Mouse (Mus musculus) stomach, postnatal 0 days (tissue): ENCODE measurements around the gene Plk5. TPM values are rescaled to one million over a fixed set of nuclear protein-coding genes. Genes with fewer than 3 reads are reported as not detected.
A peak's percentile ranks its signal among the peaks of the same experiment; 100 is the strongest.

ENCODE experiments used
- ATAC-seq: fragments of 200-750 bp; cut with Nextera tagmentation; 2 replicates; pipeline ENCODE4 v1.8.0; 2017; ENCODE audit not compliant: low FRiP score, low TSS enrichment
- DNase-seq: peaks from one replicate; pipeline ENCODE4 v3.0.0-alpha.2; 2016; ENCODE audit warnings: low spot score
- H3K27ac ChIP-seq: fragments of 300-500 bp; sonication (generic); replicated peaks from 2 replicates; pipeline ENCODE4 v1.5.1; 2014; ENCODE audit warnings: mild to moderate bottlenecking, control low read depth
- H3K27me3 ChIP-seq: fragments of 300-500 bp; sonication (generic); 2 replicates; pipeline ENCODE4 v1.6.1; 2014; ENCODE audit warnings: low read length; ENCODE audit not compliant: control insufficient read depth, insufficient read depth
- H3K36me3 ChIP-seq: fragments of 300-500 bp; sonication (generic); 2 replicates; pipeline ENCODE4 v1.6.1; 2014; ENCODE audit warnings: low read length, mixed read lengths; ENCODE audit not compliant: control insufficient read depth, insufficient read depth
- H3K4me1 ChIP-seq: fragments of 300-500 bp; sonication (generic); replicated peaks from 2 replicates; pipeline ENCODE4 v1.6.1; 2014; ENCODE audit warnings: antibody characterized with exemption; ENCODE audit not compliant: control insufficient read depth, insufficient read depth
- H3K4me2 ChIP-seq: fragments of 300-500 bp; sonication (generic); replicated peaks from 2 replicates; pipeline ENCODE4 v1.6.1; 2014; ENCODE audit warnings: low read depth, mild to moderate bottlenecking, control low read depth, moderate library complexity
- H3K4me3 ChIP-seq: fragments of 300-500 bp; sonication (generic); 2 replicates; pipeline ENCODE4 v1.5.1; 2014; ENCODE audit warnings: low read depth, low read length, control low read depth
- H3K9ac ChIP-seq: fragments of 300-500 bp; sonication (generic); 2 replicates; pipeline ENCODE4 v1.6.1; 2014; ENCODE audit warnings: mild to moderate bottlenecking, low read length, control low read depth, mixed read lengths
- H3K9me3 ChIP-seq: fragments of 300-500 bp; sonication (generic); 2 replicates; pipeline ENCODE4 v1.6.1; 2016; ENCODE audit warnings: low read length; ENCODE audit not compliant: control insufficient read depth
- CTCF ChIP-seq: IDR thresholded peaks from 2 replicates; pipeline ENCODE4 v1.5.1; 2016; ENCODE audit warnings: antibody characterized with exemption, low read depth, mild to moderate bottlenecking, moderate library complexity
- EP300 ChIP-seq: optimal IDR thresholded peaks from 2 replicates; pipeline ENCODE3; 2016; ENCODE audit warnings: antibody characterized with exemption
- WGBS: fragments of 180-500 bp; shearing (Covaris S2); extraction: QIAGEN DNeasy Blood & Tissue Kit; methylation state at CpG from one replicate; pipeline ENCODE4 v1.1.7; 2014; 5-methylcytosine and 5-hydroxymethylcytosine counted together
- polyA plus RNA-seq: library from polyadenylated mRNA; unstranded; fragments of >200 nt; fragmentation: Nextera tagmentation; extraction: Ambion mirVana; gene quantifications from 2 replicates; pipeline ENCODE4 v1.2.1, GENCODE M21; 2015

Gene Plk5
- polyA plus RNA-seq, 1 experiment from 2014 or later, result 0.07 TPM

DNA sequence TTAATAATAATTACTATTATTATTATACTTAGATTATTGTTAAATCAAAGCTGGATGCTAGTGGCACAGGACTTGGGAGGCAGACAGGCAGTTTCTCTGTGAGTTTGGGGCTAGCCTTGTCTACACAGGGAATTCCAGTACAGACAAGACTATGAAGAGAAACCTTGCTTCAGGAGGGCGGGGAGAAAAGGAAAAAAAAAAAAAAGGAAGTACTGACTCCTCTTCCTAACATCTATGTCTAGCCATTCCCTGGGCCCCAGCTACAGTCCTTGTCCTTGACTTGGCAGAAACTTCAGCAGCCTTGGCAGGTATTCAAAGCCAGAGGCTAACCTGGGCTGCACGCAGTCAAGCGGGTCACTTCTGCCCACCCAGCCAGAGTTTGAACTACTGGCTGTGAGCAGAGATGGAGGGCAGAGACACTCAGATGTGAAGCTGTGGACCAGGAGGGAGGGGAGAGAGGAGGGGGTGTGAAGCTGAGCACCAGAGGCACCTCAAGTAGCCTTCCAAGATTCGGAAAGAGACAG, 33.0 kb downstream of the Plk5 start:
- 46% methylated on average over 4 of the region's 4 CpGs for WGBS
- DNase-seq (no peak), ATAC-seq (no peak)
- H3K9me3 ChIP-seq, result no peaks in the 10 kb centered on the region
- H3K4me2 ChIP-seq, result no peak overlapping the region
- H3K27me3 ChIP-seq, result no peaks in the 10 kb centered on the region
- no peak overlapping the region for H3K27ac ChIP-seq
- H3K4me1 ChIP-seq, result peaks cover 10% of the 10 kb centered on the region; the same call in 1 of the 2 replicates
- no peak overlapping the region for H3K9ac ChIP-seq
- TF ChIP-seq CTCF (no peak), EP300 (no peak)
- peaks cover 15% of the 10 kb centered on the region for H3K36me3 ChIP-seq
- no peak overlapping the region for H3K4me3 ChIP-seq

DNA sequence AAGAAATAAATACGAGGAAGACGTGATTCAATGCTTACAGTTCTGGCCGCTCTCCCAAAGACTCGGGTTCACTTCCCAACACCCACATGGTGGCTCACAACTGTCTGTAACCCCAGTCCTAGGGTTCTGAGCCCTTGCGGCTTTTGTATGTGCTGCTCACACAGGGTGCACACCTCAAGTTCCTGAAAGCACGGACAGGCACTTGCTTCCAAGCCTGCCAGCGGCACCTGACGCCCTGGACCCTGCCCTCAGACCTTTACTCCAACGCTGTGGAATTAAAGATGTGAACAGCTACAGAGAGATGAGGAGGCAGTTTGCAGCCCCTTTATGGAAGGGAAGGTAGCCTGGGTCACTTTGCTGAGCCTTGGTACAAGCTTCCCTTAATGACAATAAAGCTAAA, 34.4 kb downstream of the Plk5 start:
- Histone ChIP-seq H3K9me3 (no peaks in the 10 kb centered on the region), H3K36me3 (peaks cover 24% of the 10 kb centered on the region), H3K4me3 (no peak overlapping the region), H3K27me3 (no peaks in the 10 kb centered on the region), H3K9ac (no peak overlapping the region), H3K4me1 (0 out of 2 replicates have a peak, but pooled peaks cover 1% of the 10 kb centered on the region), H3K4me2 (no peak overlapping the region), H3K27ac (no peak overlapping the region)
- ATAC-seq (no peak), DNase-seq (no peak)
- no peak for TF ChIP-seq CTCF
- no peak for TF ChIP-seq EP300
- 49% methylated on average over 9 of the region's 9 CpGs for WGBS

DNA sequence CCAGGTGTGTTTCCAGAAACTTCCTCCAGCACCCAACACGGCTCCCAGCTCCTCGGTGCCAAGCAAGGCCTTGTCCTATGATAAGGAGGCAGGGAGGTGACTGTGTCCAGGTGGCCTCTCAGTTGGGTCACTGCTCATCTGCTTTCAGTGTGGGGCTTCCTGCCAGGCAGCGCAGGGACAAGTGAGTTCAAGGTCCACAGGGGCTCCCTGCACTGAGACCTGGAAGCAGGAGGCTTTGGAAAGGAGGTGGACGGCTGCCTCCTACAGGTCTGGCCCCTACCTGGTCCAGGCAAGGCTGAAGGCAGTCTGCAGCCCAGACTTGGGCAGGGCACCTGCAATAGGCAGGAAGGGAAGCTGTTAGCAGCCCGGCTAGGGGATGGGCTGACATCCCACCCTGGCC, 36.4 kb downstream of the Plk5 start:
- ATAC-seq (no peak), DNase-seq (no peak)
- WGBS, result 91% methylated on average over 5 of the region's 5 CpGs
- Histone ChIP-seq H3K9me3 (no peaks in the 10 kb centered on the region), H3K4me2 (no peak overlapping the region), H3K4me1 (no peaks in the 10 kb centered on the region; the same call in 1 of the 2 replicates), H3K9ac (no peak overlapping the region), H3K27ac (no peak overlapping the region), H3K4me3 (no peak overlapping the region), H3K36me3 (peaks cover 24% of the 10 kb centered on the region), H3K27me3 (no peaks in the 10 kb centered on the region)
- no peak for TF ChIP-seq CTCF
- TF ChIP-seq EP300, result no peak

DNA sequence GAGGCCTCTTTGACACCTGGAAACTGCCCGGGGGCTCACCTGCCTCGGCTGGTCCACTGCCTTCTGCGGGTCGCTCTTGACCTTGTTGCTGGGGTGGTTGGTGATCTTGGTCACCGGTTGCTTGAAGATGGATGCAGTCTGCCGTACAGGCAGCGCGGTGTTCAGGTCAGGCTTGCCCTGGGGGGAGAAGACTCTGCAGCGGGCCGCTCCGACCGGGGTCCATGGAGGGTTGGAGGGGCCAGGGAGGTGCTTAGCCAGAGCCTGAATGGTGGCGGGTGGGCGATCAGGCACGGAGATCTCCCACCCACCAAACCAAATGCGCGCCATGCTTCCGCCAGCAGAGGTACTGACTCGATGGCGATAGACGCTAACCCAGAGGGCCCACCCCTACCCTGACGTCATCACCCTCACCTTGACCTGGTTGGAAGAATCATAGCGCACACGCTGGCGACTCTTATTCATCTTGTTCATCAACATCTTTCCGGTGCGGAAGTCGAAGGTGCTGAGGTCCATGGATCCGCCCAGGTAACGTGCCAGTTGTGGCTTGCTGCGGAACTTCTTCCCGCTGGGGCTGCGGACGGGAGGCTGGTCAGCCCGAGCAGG, 38.9 kb downstream of the Plk5 start:
- no peak overlapping the region for H3K4me2 ChIP-seq
- H3K9ac ChIP-seq, result no peak overlapping the region
- H3K36me3 ChIP-seq, result peaks cover 24% of the 10 kb centered on the region
- DNase-seq, result no peak
- no peak overlapping the region for H3K27ac ChIP-seq
- TF ChIP-seq CTCF (no peak), EP300 (no peak)
- H3K4me3 ChIP-seq, result no peak overlapping the region
- H3K9me3 ChIP-seq, result no peaks in the 10 kb centered on the region
- no peaks in the 10 kb centered on the region for H3K27me3 ChIP-seq
- ATAC-seq, result no peak
- H3K4me1 ChIP-seq, result peaks cover under 1% of the 10 kb centered on the region
- WGBS, result 95% methylated on average over 35 of the region's 35 CpGs

DNA sequence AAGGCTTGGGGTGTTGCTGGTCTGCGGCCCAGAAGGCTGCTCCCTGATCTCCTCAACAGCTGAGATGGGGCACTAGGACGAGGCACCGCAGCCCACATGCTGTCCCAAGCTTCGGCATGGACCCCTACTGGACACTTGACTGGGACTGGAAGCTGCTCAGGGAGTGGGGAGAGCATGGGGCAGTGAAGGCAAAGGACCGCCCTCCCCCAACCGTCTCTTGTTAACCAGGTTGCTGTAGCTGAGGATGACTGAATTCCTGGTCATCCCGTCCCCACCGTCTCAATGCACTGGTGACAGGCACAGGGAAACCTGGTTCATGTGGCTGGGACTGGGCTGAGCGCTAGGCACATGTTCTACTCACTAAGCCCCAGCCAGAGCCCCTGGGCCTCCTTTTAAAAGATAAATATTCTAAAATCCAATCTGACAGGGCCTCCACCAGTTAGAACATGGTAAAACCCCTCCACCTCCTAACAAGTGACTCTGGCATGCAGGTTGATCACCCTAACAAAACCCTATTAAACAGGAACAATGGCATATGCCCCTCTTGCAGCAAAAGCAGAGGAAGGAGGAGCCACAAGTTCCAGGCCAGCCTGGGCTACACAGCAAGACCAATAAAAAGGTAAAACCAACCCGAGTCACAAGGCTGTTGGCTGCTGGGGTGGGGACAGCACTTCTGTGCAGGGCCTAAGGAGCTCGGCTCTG, 40.7 kb downstream of the Plk5 start:
- no peak for TF ChIP-seq EP300
- TF ChIP-seq CTCF, result no peak
- H3K4me1 ChIP-seq, result peaks cover 3% of the 10 kb centered on the region
- WGBS, result 76% methylated on average over 11 of the region's 11 CpGs
- no peak for DNase-seq
- no peaks in the 10 kb centered on the region for H3K27me3 ChIP-seq
- H3K27ac ChIP-seq, result peak overlapping the region; percentile 99
- no peak for ATAC-seq
- H3K36me3 ChIP-seq, result peaks cover 27% of the 10 kb centered on the region
- no peak overlapping the region for H3K4me2 ChIP-seq
- no peaks in the 10 kb centered on the region for H3K9me3 ChIP-seq
- 0 out of 2 replicates have a peak overlapping the region, but pooled peaks have one; percentile 78 for H3K4me3 ChIP-seq
- H3K9ac ChIP-seq, result no peak overlapping the region
